Mouse (Mus musculus): ENCODE results near the gene Ntf3.

DNA sequence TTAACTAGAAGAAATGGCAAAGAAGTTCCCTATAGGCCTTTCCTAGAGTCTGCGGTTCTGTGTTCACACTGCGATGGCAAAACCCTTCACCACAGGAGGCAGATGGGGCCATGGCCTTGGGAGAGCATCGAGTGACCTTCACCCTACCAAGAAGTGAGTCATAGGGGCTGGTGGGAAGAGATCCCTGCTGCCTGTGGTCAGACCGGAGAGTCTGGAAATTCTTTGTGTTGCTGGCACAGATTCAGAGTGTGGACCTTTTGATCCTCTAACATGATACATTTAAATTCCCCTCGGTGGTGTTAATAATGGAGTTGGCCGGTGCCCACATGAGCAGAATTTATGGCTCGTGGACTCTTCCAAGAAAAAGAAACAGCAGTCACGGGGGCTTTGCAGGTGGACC lies 49.5 kb downstream of the Ntf3 start:
- TF ChIP-seq POLR2A (IDR thresholded peaks at IDR 0.05; ENCODE audit: insufficient read depth, low read depth, low read length) (no peak), CTCF (IDR thresholded peaks at IDR 0.05; ENCODE audit: insufficient read depth, low read depth, low read length) (no peak)

Measured in olfactory bulb, adult 2 months (tissue).